Mouse (Mus musculus): ENCODE results near the gene Slc35d2. TPM values are rescaled to one million over a fixed set of nuclear protein-coding genes. Genes with fewer than 3 reads are reported as not detected.

Gene Slc35d2
- polyA plus RNA-seq (2016; fragmentation: Nextera tagmentation; extraction: Ambion mirVana) = 2.5 and 3.2 TPM in 2 replicates

DNA sequence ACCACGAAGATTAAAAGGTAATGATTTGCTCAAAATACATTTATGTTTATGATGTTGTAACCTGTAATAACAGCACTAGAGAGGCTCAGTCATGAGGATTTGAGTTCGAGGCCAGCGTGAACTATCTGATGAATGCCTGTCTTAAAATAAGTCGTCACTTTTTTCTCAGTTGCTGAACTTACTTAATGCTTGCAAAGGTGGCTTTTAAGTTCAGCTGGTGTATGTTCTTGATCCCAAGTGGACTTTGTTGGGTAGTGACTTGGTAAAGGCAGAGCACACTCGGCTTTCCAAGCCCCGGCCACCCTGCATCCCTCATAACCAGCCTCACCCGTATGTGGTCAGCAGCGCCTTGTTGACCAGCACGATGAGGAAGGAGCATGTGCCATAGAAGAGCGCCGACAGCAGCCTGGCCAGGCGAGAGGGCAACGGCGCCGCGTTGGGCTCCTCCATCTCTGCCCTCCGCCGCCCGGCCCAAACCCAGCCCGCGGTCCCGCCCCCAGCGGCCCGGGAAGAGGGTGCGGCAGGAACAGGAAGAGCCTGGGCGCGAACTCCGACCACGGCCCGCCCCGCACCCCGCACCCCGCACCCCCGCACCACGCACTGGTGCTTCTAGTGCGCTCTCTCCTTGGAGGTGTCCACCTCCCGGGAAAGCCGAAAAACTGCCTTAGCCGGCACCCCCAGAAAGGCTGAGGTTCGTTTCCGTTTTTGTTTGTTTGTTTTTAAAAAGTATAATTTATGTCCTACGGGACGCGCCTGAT, at the start of gene Slc35d2:
TSS of gene Slc35d2 (minus strand) at position 511 of the 758 bp plus-strand sequence.
- Histone ChIP-seq H3K27ac (replicated peaks) (peak within 1 kb of the TSS; percentile 80), H3K4me3 (peak within 1 kb of the TSS; percentile 66), H3K9me3 (no peaks in the 10 kb centered on the region), H3K4me1 (peaks cover 26% of the 10 kb centered on the region), H3K36me3 (replicated peaks) (peaks cover 28% of the 10 kb centered on the region), H3K27me3 (replicated peaks; ENCODE audit: low read depth, poor library complexity, severe bottlenecking) (no peaks in the 10 kb centered on the region)
- peak; percentile 60 for DNase-seq (ENCODE audit: low spot score)
- 8% methylated on average over 44 of the region's 44 CpGs for WGBS

DNA sequence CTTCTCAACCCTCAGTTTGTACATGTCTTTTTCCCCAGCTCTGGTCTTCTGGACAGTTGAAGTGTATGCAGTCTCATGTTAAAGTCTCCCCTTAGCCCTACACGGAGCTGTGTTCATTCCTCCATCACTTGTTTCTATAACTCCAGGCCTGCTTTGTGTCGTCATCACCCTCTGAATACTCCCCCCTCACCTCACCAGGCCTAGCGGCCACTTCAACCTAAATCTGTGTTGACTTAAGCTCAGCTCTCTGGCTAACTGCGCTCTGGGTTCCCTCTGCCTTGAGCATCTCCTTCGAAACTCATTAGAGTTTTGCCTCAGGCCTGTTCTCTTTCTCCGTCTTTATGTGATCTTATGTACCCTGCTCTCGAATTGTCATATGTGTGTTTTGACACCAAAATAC, 48.8 kb upstream of the Slc35d2 start:
- H3K4me3 ChIP-seq = no peak overlapping the region
- peaks cover 51% of the 10 kb centered on the region for H3K36me3 ChIP-seq (replicated peaks)
- DNase-seq (ENCODE audit: low spot score) = no peak
- H3K9me3 ChIP-seq = peaks cover 2% of the 10 kb centered on the region; the same call in 1 of the 2 replicates
- H3K27me3 ChIP-seq (replicated peaks; ENCODE audit: low read depth, poor library complexity, severe bottlenecking) = no peaks in the 10 kb centered on the region
- 72% methylated on average over 7 of the region's 7 CpGs for WGBS
- peaks cover 8% of the 10 kb centered on the region for H3K4me1 ChIP-seq
- H3K27ac ChIP-seq (replicated peaks) = no peak overlapping the region

DNA sequence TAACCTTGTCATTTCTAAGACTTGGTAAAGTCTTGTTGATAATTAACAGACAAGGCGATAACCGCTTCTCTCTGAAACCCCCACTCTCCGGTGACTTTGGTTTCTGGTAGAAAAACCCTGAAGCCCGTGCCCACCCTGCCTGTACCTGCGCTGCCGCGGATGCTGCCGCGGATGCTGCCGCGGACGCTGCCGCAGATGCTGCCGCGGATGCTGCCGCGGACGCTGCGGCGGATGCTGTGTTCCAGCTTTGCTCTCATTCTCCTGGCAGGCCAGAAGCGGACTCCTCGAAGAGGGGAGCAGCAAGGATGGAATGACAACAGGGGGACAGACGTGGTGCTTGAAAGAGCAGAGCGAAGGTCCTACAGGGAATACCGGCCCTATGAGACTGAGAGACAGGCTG, 40.6 kb upstream of the Slc35d2 start:
- Histone ChIP-seq H3K4me3 (no peak overlapping the region), H3K36me3 (replicated peaks) (peaks cover 87% of the 10 kb centered on the region), H3K27me3 (replicated peaks; ENCODE audit: low read depth, poor library complexity, severe bottlenecking) (no peaks in the 10 kb centered on the region), H3K4me1 (no peaks in the 10 kb centered on the region), H3K27ac (replicated peaks) (no peak overlapping the region), H3K9me3 (peaks cover 58% of the 10 kb centered on the region)
- DNase-seq (ENCODE audit: low spot score) = no peak
- WGBS = 96% methylated on average over 25 of the region's 25 CpGs

DNA sequence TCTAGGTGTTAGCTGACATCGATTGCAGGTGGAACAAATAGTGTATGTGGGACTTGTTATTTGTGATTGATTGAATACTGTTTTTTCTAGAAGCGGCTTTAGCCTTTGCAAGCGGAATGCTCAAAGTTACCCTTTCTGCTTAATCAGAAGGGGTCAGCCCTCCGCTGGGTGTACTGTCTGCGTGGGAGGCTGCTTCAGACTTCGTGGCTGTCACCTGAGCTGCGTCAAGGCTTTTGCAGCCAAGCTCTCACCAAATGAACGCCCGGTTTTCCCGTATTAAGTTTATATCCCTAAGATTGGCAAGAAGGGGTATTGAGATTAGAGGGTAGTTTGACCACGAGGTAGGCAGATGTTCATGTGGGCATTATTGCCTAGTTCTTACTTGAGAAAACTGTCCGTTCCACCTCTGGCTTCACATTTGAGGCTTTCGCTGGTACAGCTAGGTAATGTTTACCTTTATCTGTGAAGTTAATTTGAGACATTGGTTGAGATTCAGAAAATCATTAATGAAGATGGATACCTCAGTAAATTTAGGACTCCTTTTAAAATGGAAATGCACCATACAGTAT, 34.1 kb upstream of the Slc35d2 start:
- Histone ChIP-seq H3K27me3 (replicated peaks; ENCODE audit: low read depth, poor library complexity, severe bottlenecking) (peaks cover 31% of the 10 kb centered on the region), H3K9me3 (peaks cover 11% of the 10 kb centered on the region; the same call in 1 of the 2 replicates), H3K4me1 (peaks cover 24% of the 10 kb centered on the region), H3K36me3 (replicated peaks) (peaks cover 26% of the 10 kb centered on the region), H3K27ac (replicated peaks) (no peak overlapping the region), H3K4me3 (peak overlapping the region; percentile 85)
- WGBS = 27% methylated on average over 13 of the region's 13 CpGs
- peak; percentile 22 for DNase-seq (ENCODE audit: low spot score)

DNA sequence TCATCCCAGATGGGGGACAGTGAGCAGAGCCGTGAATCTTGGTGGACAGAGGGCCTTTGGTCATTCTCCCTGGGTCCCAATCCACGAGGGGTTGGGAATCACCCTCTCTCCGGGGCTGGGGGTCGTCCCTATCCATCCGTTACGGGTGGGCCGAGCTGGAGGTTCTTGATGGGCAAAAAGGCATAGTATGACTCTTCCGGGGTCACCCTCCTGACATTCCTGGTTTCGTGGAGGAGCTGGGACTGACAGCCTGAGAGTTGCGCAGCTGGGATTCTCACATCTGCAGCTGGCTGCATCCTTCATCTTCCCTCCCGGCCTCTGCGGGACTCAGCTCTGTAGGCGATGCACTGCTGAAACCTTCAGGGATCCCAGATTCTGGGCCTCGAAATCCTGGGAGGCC, 33.5 kb upstream of the Slc35d2 start:
- Histone ChIP-seq H3K4me3 (peak overlapping the region; percentile 85), H3K27me3 (replicated peaks; ENCODE audit: low read depth, poor library complexity, severe bottlenecking) (peaks cover 31% of the 10 kb centered on the region), H3K36me3 (replicated peaks) (peaks cover 23% of the 10 kb centered on the region), H3K4me1 (peaks cover 24% of the 10 kb centered on the region), H3K27ac (replicated peaks) (peak overlapping the region; percentile 87; the same call in 1 of the 2 replicates), H3K9me3 (peaks cover 10% of the 10 kb centered on the region; the same call in 1 of the 2 replicates)
- peak; percentile 53 for DNase-seq (ENCODE audit: low spot score)
- 3% methylated on average over 14 of the region's 14 CpGs for WGBS

DNA sequence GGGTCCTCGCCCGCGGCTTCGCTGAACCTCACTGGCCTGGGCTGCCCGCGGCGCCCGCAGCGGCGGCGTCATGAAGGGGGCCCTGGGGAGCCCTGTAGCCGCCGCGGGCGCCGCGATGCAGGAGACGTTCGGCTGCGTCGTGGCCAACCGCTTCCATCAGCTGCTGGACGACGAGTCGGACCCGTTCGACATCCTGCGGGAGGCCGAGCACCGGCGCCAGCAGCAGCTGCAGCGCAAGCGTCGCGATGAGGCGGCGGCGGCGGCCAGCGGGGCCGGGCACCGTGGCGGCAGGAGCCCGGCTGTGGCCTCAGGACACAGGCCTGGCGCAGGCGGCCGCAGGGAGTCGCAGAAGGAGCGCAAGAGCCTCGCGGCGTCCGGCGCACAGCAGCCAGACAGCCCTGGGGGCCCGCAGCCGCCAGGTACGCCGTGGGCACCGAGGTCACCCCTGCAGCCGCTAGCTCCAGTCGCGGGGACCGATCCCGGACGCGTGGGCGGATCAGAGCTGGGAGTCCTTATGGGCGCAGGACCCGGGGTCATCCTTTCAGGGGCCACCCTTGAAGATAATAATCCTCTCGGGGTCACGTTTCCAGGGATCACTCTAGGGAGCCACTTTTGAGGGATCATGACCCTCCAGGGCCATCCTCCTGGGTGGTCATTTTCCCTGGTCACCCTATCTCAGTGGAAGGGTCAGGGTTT, 32.9 kb upstream of the Slc35d2 start:
- peaks cover 24% of the 10 kb centered on the region for H3K4me1 ChIP-seq
- H3K4me3 ChIP-seq = peak overlapping the region; percentile 85
- WGBS = under 1% methylated on average over 71 of the region's 71 CpGs
- H3K27me3 ChIP-seq (replicated peaks; ENCODE audit: low read depth, poor library complexity, severe bottlenecking) = peaks cover 31% of the 10 kb centered on the region
- peaks cover 17% of the 10 kb centered on the region for H3K36me3 ChIP-seq (replicated peaks)
- H3K27ac ChIP-seq (replicated peaks) = peak overlapping the region; percentile 87
- peaks cover 4% of the 10 kb centered on the region; the same call in 1 of the 2 replicates for H3K9me3 ChIP-seq
- DNase-seq (ENCODE audit: low spot score) = no peak

DNA sequence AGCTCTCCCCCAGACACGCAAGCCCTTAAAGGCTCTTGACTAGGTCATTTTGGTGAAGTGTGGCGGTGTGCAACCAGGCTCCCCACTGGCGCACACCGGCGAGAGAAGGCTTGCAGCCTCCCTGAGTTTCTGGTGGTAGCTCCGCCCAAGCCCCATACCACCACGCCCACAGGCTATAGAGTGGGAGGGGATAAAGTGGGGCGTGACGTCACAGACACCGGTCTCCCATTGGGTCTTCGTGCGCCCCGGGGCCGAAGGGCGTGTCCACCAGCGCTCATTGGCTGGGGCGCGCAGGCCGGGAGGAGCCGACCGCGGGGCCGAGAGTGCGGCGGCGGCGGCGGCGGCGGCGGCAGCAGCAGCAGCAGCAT, 32.4 kb upstream of the Slc35d2 start, which contains the start of gene Habp4:
TSS of gene Habp4 (plus strand) at position 277 of the 368 bp plus-strand sequence.
- Histone ChIP-seq H3K27ac (replicated peaks) (peak within 1 kb of the TSS; percentile 87), H3K4me1 (peaks cover 24% of the 10 kb centered on the region), H3K4me3 (peak within 1 kb of the TSS; percentile 85), H3K27me3 (replicated peaks; ENCODE audit: low read depth, poor library complexity, severe bottlenecking) (peaks cover 31% of the 10 kb centered on the region), H3K9me3 (no peaks in the 10 kb centered on the region; the same call in 1 of the 2 replicates), H3K36me3 (replicated peaks) (peaks cover 12% of the 10 kb centered on the region)
- WGBS = under 1% methylated on average over 31 of the region's 31 CpGs
- DNase-seq (ENCODE audit: low spot score) = peak; percentile 99

DNA sequence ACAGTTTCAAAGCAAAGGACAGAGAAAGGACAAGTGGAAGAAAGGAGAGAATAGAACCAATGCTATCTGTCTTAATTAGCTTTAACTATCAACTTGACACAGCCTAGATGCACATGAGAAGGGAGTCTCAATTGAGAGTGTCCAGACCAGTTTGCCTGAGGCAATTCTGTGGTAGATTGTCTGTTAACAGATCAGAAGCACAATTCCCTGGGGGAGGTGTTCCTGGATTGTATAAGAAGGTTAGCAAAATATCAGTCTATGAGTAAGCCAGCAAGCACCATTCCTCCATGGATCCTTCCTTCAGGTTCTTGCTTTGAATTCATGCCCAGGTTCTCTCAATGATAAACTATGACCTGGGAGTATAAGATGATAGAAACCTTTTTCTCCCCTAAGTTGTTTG, 27.8 kb upstream of the Slc35d2 start:
- Histone ChIP-seq H3K36me3 (replicated peaks) (no peaks in the 10 kb centered on the region), H3K9me3 (no peaks in the 10 kb centered on the region), H3K27me3 (replicated peaks; ENCODE audit: low read depth, poor library complexity, severe bottlenecking) (peaks cover 13% of the 10 kb centered on the region), H3K27ac (replicated peaks) (no peak overlapping the region), H3K4me1 (peaks cover 30% of the 10 kb centered on the region), H3K4me3 (no peak overlapping the region)
- DNase-seq (ENCODE audit: low spot score) = no peak

DNA sequence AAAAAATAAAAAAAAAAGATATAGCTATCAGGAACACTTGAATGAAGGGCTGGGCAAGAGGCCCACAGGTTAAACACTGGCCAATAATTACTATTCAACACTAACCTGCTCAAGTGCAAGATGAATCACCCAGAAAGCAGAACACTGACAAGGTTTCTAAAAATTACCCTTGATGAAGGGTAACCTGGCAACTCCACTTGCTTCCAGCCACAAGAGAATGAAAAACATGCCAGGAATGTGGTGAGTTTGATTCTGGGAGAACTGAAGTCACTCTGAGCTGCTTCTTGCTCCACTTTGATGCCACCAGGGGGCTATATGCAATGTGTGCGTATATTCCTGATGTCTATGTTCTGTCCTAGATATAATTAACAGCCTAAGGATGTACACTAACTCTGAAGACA, 26.0 kb upstream of the Slc35d2 start:
- WGBS = 24% methylated on average over 1 of the region's 1 CpGs
- Histone ChIP-seq H3K4me1 (peaks cover 38% of the 10 kb centered on the region), H3K9me3 (no peaks in the 10 kb centered on the region), H3K4me3 (no peak overlapping the region), H3K27ac (replicated peaks) (peak overlapping the region; percentile 14; the same call in 1 of the 2 replicates), H3K36me3 (replicated peaks) (no peaks in the 10 kb centered on the region; the same call in 1 of the 2 replicates), H3K27me3 (replicated peaks; ENCODE audit: low read depth, poor library complexity, severe bottlenecking) (peaks cover 5% of the 10 kb centered on the region)
- peak; percentile 32 for DNase-seq (ENCODE audit: low spot score)

DNA sequence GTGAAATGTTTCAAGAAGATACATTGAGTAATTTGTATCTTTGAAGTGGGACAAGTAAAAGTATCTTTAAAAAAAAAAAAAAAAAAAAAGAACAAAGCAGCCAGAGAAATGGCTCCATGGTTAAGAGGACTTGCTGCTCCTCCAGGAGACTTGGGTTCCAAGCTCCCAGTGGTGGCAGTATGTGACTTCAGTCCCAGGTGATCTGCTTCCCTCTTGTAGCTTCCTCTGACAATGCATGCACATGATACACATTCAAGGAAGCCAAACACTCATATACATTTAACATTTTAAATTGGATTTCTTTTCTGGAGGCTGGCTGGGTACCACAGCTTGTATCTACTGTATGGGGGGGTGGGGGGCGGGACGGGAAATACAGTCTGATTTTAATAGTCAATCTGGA, 25.5 kb upstream of the Slc35d2 start:
- H3K9me3 ChIP-seq = no peaks in the 10 kb centered on the region
- H3K27me3 ChIP-seq (replicated peaks; ENCODE audit: low read depth, poor library complexity, severe bottlenecking) = no peaks in the 10 kb centered on the region
- H3K27ac ChIP-seq (replicated peaks) = no peak overlapping the region
- H3K4me3 ChIP-seq = no peak overlapping the region
- no peaks in the 10 kb centered on the region; the same call in 1 of the 2 replicates for H3K36me3 ChIP-seq (replicated peaks)
- no peak for DNase-seq (ENCODE audit: low spot score)
- H3K4me1 ChIP-seq = peaks cover 44% of the 10 kb centered on the region
- WGBS = 61% methylated on average over 2 of the region's 2 CpGs

DNA sequence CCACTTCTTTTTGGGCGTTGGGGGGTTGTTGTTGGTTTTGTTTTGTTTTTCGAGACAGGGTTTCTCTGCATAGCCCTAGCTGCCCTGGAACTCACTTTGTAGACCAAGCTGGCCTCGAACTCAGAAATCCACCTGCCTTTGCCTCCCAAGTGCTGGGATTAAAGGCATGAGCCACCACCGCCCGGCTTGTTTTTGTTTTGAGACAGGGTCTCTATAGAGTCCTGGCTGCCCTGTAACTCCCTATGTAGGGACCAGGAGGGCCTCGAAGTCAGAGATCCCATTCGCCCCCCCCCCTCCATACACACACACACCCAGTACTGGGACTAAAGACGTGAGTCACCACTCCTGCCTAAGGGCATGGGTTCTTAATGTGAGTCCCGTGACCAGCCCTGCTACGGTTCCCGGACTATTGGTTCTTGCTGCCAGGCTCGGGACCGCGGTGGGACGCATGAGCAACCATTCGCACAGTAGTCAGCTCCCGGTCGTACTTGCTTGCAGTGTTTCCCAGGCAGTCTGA, 24.6 kb upstream of the Slc35d2 start:
- under 1% methylated on average over 18 of the region's 18 CpGs for WGBS
- Histone ChIP-seq H3K27ac (replicated peaks) (peak overlapping the region; percentile 95), H3K4me3 (peak overlapping the region; percentile 96), H3K27me3 (replicated peaks; ENCODE audit: low read depth, poor library complexity, severe bottlenecking) (no peaks in the 10 kb centered on the region), H3K36me3 (replicated peaks) (no peaks in the 10 kb centered on the region; the same call in 1 of the 2 replicates), H3K9me3 (no peaks in the 10 kb centered on the region), H3K4me1 (peaks cover 50% of the 10 kb centered on the region)
- DNase-seq (ENCODE audit: low spot score) = peak; percentile 65

DNA sequence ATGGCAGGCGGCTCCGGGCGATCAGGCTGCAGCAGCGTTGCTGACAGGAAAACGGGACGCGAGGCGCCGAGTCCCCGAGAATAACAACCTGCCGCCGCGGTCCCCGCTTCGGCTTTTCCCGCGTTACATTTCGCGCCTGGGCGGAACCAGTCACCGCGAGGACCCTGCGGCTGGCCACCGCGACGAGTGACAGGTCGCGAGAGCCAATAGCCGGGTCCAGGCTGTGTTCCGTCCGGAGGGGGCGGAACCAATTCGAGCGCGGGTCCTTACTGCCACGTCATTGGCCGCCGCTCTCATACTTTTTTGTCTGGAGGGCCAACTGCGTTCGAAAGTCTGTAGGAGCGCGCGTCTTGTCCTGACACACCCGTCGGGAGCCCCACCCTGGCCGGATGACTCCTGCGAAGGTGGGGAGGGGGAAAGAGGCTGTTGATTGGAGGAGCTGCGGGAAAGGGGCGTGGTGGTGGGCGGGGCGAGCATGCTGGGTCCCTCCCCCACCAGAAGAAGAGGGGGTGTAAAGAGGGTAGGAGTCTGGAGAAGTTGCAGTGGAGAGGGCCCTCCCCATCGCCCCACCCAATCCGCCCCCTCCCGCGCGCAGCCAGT, 24.0 kb upstream of the Slc35d2 start, which contains the start of gene Zfp367:
TSS of gene Zfp367 (minus strand) at position 120 of the 600 bp plus-strand sequence.
- peak; percentile 99 for DNase-seq (ENCODE audit: low spot score)
- H3K27me3 ChIP-seq (replicated peaks; ENCODE audit: low read depth, poor library complexity, severe bottlenecking) = no peaks in the 10 kb centered on the region
- peak within 1 kb of the TSS; percentile 96 for H3K4me3 ChIP-seq

More for the DNA sequence above, 24.0 kb upstream of the Slc35d2 start, which contains the start of gene Zfp367:
- Histone ChIP-seq H3K9me3 (no peaks in the 10 kb centered on the region), H3K36me3 (replicated peaks) (no peaks in the 10 kb centered on the region; the same call in 1 of the 2 replicates), H3K4me1 (peaks cover 50% of the 10 kb centered on the region), H3K27ac (replicated peaks) (peak within 1 kb of the TSS; percentile 95)
- whole genome bisulfite sequencing = under 1% methylated on average over 56 of the region's 56 CpGs
